Mouse (Mus musculus): Measurements from ENCODE around the gene Sbk1.
A peak's percentile ranks its signal among the peaks of the same experiment; 100 is the strongest.

Gene Sbk1

GRCm38 (mm10) chr7:126250481-126250880 lies 21.9 kb upstream of the Sbk1 start:
- H3K27me3 ChIP-seq (ENCODE audit: control insufficient read depth, insufficient read depth, low read length, poor library complexity, severe bottlenecking): no peaks in the 10 kb centered on the region
- no peak for DNase-seq (ENCODE audit: low read depth, low spot score)
- no peaks in the 10 kb centered on the region for H3K36me3 ChIP-seq (ENCODE audit: control insufficient read depth, insufficient read depth, low read length, poor library complexity, severe bottlenecking)

GRCm38 (mm10) chr7:126251698-126252097 lies 20.7 kb upstream of the Sbk1 start:
- H3K27me3 ChIP-seq (ENCODE audit: control insufficient read depth, insufficient read depth, low read length, poor library complexity, severe bottlenecking): no peaks in the 10 kb centered on the region
- no peak for DNase-seq (ENCODE audit: low read depth, low spot score)
- H3K36me3 ChIP-seq (ENCODE audit: control insufficient read depth, insufficient read depth, low read length, poor library complexity, severe bottlenecking): no peaks in the 10 kb centered on the region

- no peak for DNase-seq (ENCODE audit: low read depth, low spot score)
- Histone ChIP-seq H3K36me3 (ENCODE audit: control insufficient read depth, insufficient read depth, low read length, poor library complexity, severe bottlenecking) (no peaks in the 10 kb centered on the region), H3K27me3 (ENCODE audit: control insufficient read depth, insufficient read depth, low read length, poor library complexity, severe bottlenecking) (no peaks in the 10 kb centered on the region)
Measured at GRCm38 (mm10) chr7:126252230-126252629, 20.2 kb upstream of the Sbk1 start.

GRCm38 (mm10) chr7:126260280-126261210 lies 11.9 kb upstream of the Sbk1 start:
- DNase-seq (ENCODE audit: low read depth, low spot score): peak; percentile 86
- no peaks in the 10 kb centered on the region for H3K36me3 ChIP-seq (ENCODE audit: control insufficient read depth, insufficient read depth, low read length, poor library complexity, severe bottlenecking)
- H3K27me3 ChIP-seq (ENCODE audit: control insufficient read depth, insufficient read depth, low read length, poor library complexity, severe bottlenecking): no peaks in the 10 kb centered on the region

- no peak for DNase-seq (ENCODE audit: low read depth, low spot score)
- H3K27me3 ChIP-seq (ENCODE audit: control insufficient read depth, insufficient read depth, low read length, poor library complexity, severe bottlenecking): no peaks in the 10 kb centered on the region
- H3K36me3 ChIP-seq (ENCODE audit: control insufficient read depth, insufficient read depth, low read length, poor library complexity, severe bottlenecking): no peaks in the 10 kb centered on the region
Measured at GRCm38 (mm10) chr7:126261823-126262222, 10.6 kb upstream of the Sbk1 start.

- H3K27me3 ChIP-seq (ENCODE audit: control insufficient read depth, insufficient read depth, low read length, poor library complexity, severe bottlenecking): no peaks in the 10 kb centered on the region
- no peaks in the 10 kb centered on the region for H3K36me3 ChIP-seq (ENCODE audit: control insufficient read depth, insufficient read depth, low read length, poor library complexity, severe bottlenecking)
- no peak for DNase-seq (ENCODE audit: low read depth, low spot score)
Measured at GRCm38 (mm10) chr7:126263964-126264363, 8.5 kb upstream of the Sbk1 start.

- Histone ChIP-seq H3K36me3 (ENCODE audit: control insufficient read depth, insufficient read depth, low read length, poor library complexity, severe bottlenecking) (no peaks in the 10 kb centered on the region), H3K27me3 (ENCODE audit: control insufficient read depth, insufficient read depth, low read length, poor library complexity, severe bottlenecking) (no peaks in the 10 kb centered on the region)
- DNase-seq (ENCODE audit: low read depth, low spot score): no peak
Measured at GRCm38 (mm10) chr7:126265949-126266348, 6.5 kb upstream of the Sbk1 start.

- no peak for DNase-seq (ENCODE audit: low read depth, low spot score)
- Histone ChIP-seq H3K27me3 (ENCODE audit: control insufficient read depth, insufficient read depth, low read length, poor library complexity, severe bottlenecking) (no peaks in the 10 kb centered on the region), H3K36me3 (ENCODE audit: control insufficient read depth, insufficient read depth, low read length, poor library complexity, severe bottlenecking) (no peaks in the 10 kb centered on the region)
Measured at GRCm38 (mm10) chr7:126266372-126266870, 6.0 kb upstream of the Sbk1 start.

- H3K36me3 ChIP-seq (ENCODE audit: control insufficient read depth, insufficient read depth, low read length, poor library complexity, severe bottlenecking): no peaks in the 10 kb centered on the region
- no peak for DNase-seq (ENCODE audit: low read depth, low spot score)
Measured at GRCm38 (mm10) chr7:126267606-126268005, 4.8 kb upstream of the Sbk1 start.

GRCm38 (mm10) chr7:126272770-126273311 lies 422 bp downstream of the Sbk1 start:
- H3K36me3 ChIP-seq (ENCODE audit: control insufficient read depth, insufficient read depth, low read length, poor library complexity, severe bottlenecking): peaks cover 4% of the 10 kb centered on the region
- H3K27me3 ChIP-seq (ENCODE audit: control insufficient read depth, insufficient read depth, low read length, poor library complexity, severe bottlenecking): no peaks in the 10 kb centered on the region
- no peak for DNase-seq (ENCODE audit: low read depth, low spot score)

More at GRCm38 (mm10) chr7:126267606-126268005, 4.8 kb upstream of the Sbk1 start:
- H3K27me3 ChIP-seq (ENCODE audit: control insufficient read depth, insufficient read depth, low read length, poor library complexity, severe bottlenecking): no peaks in the 10 kb centered on the region

GRCm38 (mm10) chr7:126273351-126274042 lies 1.1 kb downstream of the Sbk1 start:
- DNase-seq (ENCODE audit: low read depth, low spot score): no peak
- H3K36me3 ChIP-seq (ENCODE audit: control insufficient read depth, insufficient read depth, low read length, poor library complexity, severe bottlenecking): peaks cover 4% of the 10 kb centered on the region
- no peaks in the 10 kb centered on the region for H3K27me3 ChIP-seq (ENCODE audit: control insufficient read depth, insufficient read depth, low read length, poor library complexity, severe bottlenecking)

- Histone ChIP-seq H3K36me3 (ENCODE audit: control insufficient read depth, insufficient read depth, low read length, poor library complexity, severe bottlenecking) (peaks cover 4% of the 10 kb centered on the region), H3K27me3 (ENCODE audit: control insufficient read depth, insufficient read depth, low read length, poor library complexity, severe bottlenecking) (no peaks in the 10 kb centered on the region)
- no peak for DNase-seq (ENCODE audit: low read depth, low spot score)
Measured at GRCm38 (mm10) chr7:126274137-126274536, 1.7 kb downstream of the Sbk1 start.

- DNase-seq (ENCODE audit: low read depth, low spot score): no peak
- H3K27me3 ChIP-seq (ENCODE audit: control insufficient read depth, insufficient read depth, low read length, poor library complexity, severe bottlenecking): no peaks in the 10 kb centered on the region
Measured at GRCm38 (mm10) chr7:126274626-126275025, 2.2 kb downstream of the Sbk1 start.

GRCm38 (mm10) chr7:126275711-126276110 lies 3.3 kb downstream of the Sbk1 start:
- peaks cover 6% of the 10 kb centered on the region for H3K36me3 ChIP-seq (ENCODE audit: control insufficient read depth, insufficient read depth, low read length, poor library complexity, severe bottlenecking)
- no peaks in the 10 kb centered on the region for H3K27me3 ChIP-seq (ENCODE audit: control insufficient read depth, insufficient read depth, low read length, poor library complexity, severe bottlenecking)
- DNase-seq (ENCODE audit: low read depth, low spot score): no peak

More at GRCm38 (mm10) chr7:126274626-126275025, 2.2 kb downstream of the Sbk1 start:
- H3K36me3 ChIP-seq (ENCODE audit: control insufficient read depth, insufficient read depth, low read length, poor library complexity, severe bottlenecking): peaks cover 4% of the 10 kb centered on the region

- Histone ChIP-seq H3K36me3 (ENCODE audit: control insufficient read depth, insufficient read depth, low read length, poor library complexity, severe bottlenecking) (peaks cover 6% of the 10 kb centered on the region), H3K27me3 (ENCODE audit: control insufficient read depth, insufficient read depth, low read length, poor library complexity, severe bottlenecking) (no peaks in the 10 kb centered on the region)
- DNase-seq (ENCODE audit: low read depth, low spot score): peak; percentile 44
Measured at GRCm38 (mm10) chr7:126276297-126276696, 3.9 kb downstream of the Sbk1 start.
